Comparison of ENCODE assay signal across 9 mouse cellular contexts in the genomic region with DNA sequence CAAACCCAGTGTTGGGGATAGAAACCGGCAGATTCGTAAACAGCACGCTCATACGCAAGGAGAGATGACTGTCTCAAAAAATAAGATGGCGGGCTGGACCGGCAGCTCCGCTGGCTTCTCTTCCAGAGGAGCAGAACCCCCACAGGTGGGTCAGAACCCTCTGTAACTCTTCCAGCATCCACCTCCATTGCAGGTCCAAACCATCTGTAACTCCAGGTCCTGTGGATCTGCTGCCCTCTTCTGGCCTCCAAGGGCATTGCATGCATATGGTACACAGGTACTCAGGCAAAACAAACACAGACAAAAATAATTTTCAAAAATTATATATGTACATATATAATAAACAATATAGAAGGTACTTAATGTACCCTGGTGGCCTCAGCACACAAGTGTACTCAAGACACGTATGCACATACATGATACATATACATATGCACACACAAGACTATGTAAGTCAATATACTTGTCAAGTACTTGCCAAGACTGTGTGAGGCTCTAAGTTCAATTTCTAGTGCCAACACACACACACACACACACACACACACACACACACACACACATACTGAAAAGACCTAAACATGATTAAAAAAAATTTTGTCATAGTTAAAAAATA. TPM values are rescaled to one million over a fixed set of nuclear protein-coding genes. Genes with fewer than 3 reads are reported as not detected.
A peak's percentile ranks its signal among the peaks of the same experiment; 100 is the strongest.
DNase-seq lines count a peak whose midpoint lies in the region; ATAC-seq and TF ChIP-seq lines count a peak whose summit lies in the region.
"Had no signal": no experiment of that assay in that cellular context is flagged by ENCODE, and none has a peak within 500 bp of the region (broad histone marks: within the 10 kb centered on the region; RNA-seq: fewer than 3 reads in every experiment).

No protein-coding gene starts in this region.

- peaks cover 6% of the 10 kb centered on the region for H3K36me3 ChIP-seq in liver, postnatal 0 days (replicated peaks; ENCODE audit: insufficient read depth, low read length)
- H3K36me3 ChIP-seq: embryonic facial prominence, embryonic 12.5 days had no signal

- ATAC-seq in liver, postnatal 0 days, result peak; percentile 67

- no peak overlapping the region for H3K9ac ChIP-seq in liver, postnatal 0 days (replicated peaks)
- H3K9ac ChIP-seq: embryonic facial prominence, embryonic 12.5 days had no signal

- H3K9me3 ChIP-seq in liver, postnatal 0 days (ENCODE audit: low read length), result no peaks in the 10 kb centered on the region
- H3K9me3 ChIP-seq: embryonic facial prominence, embryonic 12.5 days had no signal

- H3K27ac ChIP-seq in liver, postnatal 0 days (ENCODE audit: low read depth), result no peak overlapping the region
- H3K27ac ChIP-seq: embryonic facial prominence, embryonic 12.5 days had no signal

- WGBS in liver, postnatal 0 days (ENCODE audit: insufficient replicate concordance), result 56% methylated on average over 8 of the region's 8 CpGs

- H3K27me3 ChIP-seq in liver, postnatal 0 days (ENCODE audit: insufficient read depth, low read length), result no peaks in the 10 kb centered on the region
- H3K27me3 ChIP-seq: embryonic facial prominence, embryonic 12.5 days had no signal

- H3K4me1 ChIP-seq in liver, postnatal 0 days (ENCODE audit: insufficient read depth), result no peaks in the 10 kb centered on the region
- H3K4me1 ChIP-seq: embryonic facial prominence, embryonic 12.5 days had no signal

- no peak for TF ChIP-seq EP300 in liver, postnatal 0 days (IDR thresholded peaks at IDR 0.05; ENCODE audit: low read depth)

- DNase-seq in 3134 (ENCODE audit: extremely low read depth, insufficient read length, low spot score) (peak; percentile 42), ZHBTc4 (ENCODE audit: low read depth, low spot score) (peak; percentile 69)
- peak; percentile 65 for DNase-seq in embryo, embryonic 10 days (ENCODE audit: low spot score)
- DNase-seq in heart, adult 8-10 months (ENCODE audit: low spot score), result peak; percentile 70
- peak; percentile 86 for DNase-seq in kidney, postnatal 10 days
- peak; percentile 77 for DNase-seq in liver, postnatal 0 days
- peak; percentile 64 for DNase-seq in ovary, postnatal 14 days (ENCODE audit: low spot score)
- DNase-seq in thymus, postnatal 10 days (ENCODE audit: low spot score in 2 of 2), result peak; percentile 14 to 59

- no peak overlapping the region for H3K4me2 ChIP-seq in liver, postnatal 0 days (ENCODE audit: low read depth, low read length)
- H3K4me2 ChIP-seq: embryonic facial prominence, embryonic 12.5 days had no signal

- no peak overlapping the region for H3K4me3 ChIP-seq in liver, postnatal 0 days (ENCODE audit: low read depth, low read length)
- H3K4me3 ChIP-seq: embryonic facial prominence, embryonic 12.5 days had no signal

- peak; percentile 92 for TF ChIP-seq CTCF in liver, postnatal 0 days (IDR thresholded peaks at IDR 0.05; ENCODE audit: low read depth)

RNA-seq across cellular contexts. Expression of gene Ctsh, which starts 23.0 kb away (rescaled TPM):
- 10 to 100 TPM; 43.8 to 66.2 (median 55.1) TPM for total RNA-seq in heart, adult 8-10 months (2022)
- polyA plus RNA-seq in liver, postnatal 0 days (2015; fragmentation: Nextera tagmentation; extraction: Ambion mirVana), result 328 and 355 TPM in 2 replicates

RNA-seq across cellular contexts. Expression of gene Morf4l1, which starts 37.6 kb away (rescaled TPM):
- 100 to 1,000 TPM; 219 to 244 (median 237) TPM for total RNA-seq in heart, adult 8-10 months (2022)
- 129 and 135 TPM in 2 replicates for polyA plus RNA-seq in liver, postnatal 0 days (2015; fragmentation: Nextera tagmentation; extraction: Ambion mirVana)
